Mouse (Mus musculus): ENCODE results near the gene Gm16503.

DNA sequence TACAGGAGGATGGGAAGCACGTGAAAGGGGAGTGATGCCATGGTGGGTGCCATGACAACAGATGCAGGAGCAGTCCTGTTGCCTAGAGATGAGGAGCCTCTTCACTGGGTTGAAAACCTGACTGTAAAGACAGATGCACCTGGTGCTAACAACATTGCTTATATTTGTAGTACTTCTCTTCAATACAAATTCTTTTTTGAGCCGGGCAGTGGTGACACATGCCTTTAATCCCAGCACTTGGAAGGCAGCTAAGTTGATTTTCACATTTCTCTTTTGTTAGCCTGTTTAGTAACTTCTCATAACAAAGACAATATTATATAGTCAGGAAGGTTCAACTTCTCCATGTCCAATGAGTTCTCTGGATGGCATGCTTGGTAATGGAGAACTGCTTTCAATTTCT is 21.0 kb upstream of the Gm16503 start:
- TF ChIP-seq GATA1 (IDR thresholded peaks at IDR 0.05; ENCODE audit: low read length) = no peak
- TF ChIP-seq TAL1 (IDR thresholded peaks at IDR 0.05; ENCODE audit: low read length) = no peak

Data from erythroblast, embryonic 14.5 days (primary cell).